Mouse (Mus musculus): ENCODE data around the gene Hgfac. TPM values are rescaled to one million over a fixed set of nuclear protein-coding genes. Genes with fewer than 3 reads are reported as not detected.

The Hgfac gene
- total RNA-seq, 4 experiments from 2014 or later, result 0.30 to 1.7 (median 0.72) TPM

Small RNA genes lying within 50 kb of the gene (microRNA-seq; reads per million reads assigned to microRNA genes)
- gene Mir3097, result 3.3 to 6.2 reads per million in 2 experiments

Other genes with a start within 250 kb of the Hgfac start
- gene Msantd1, start 133.5 kb upstream of the Hgfac start, total RNA-seq (2022), result 1 to 10 TPM; 1.1 to 2.8 (median 2.3) TPM
- gene Rgs12, start 92.1 kb upstream of the Hgfac start, total RNA-seq (2022), result 10 to 100 TPM; 20.0 to 27.2 (median 23.1) TPM
- 10 to 100 TPM in 2 of 4 experiments, 1 to 10 TPM in 2; 4.5 to 25.5 (median 15.6) TPM for gene Dok7, start 15.3 kb downstream of the Hgfac start, total RNA-seq (2022)
- gene Lrpap1, start 64.3 kb downstream of the Hgfac start, total RNA-seq (2022), result 100 to 1,000 TPM in 2 of 4 experiments, 10 to 100 TPM in 2; 98.6 to 149 (median 115) TPM
- 1 to 10 TPM; 1.1 to 2.1 (median 1.3) TPM for gene Adra2c, start 236.8 kb downstream of the Hgfac start, total RNA-seq (2022)

Data from adrenal gland, adult 8-10 months (tissue).